Mouse (Mus musculus) layer of hippocampus, adult 6 months (tissue): Measurements from ENCODE around the gene Ssu2. TPM values are rescaled to one million over a fixed set of nuclear protein-coding genes. Genes with fewer than 3 reads are reported as not detected.

Experiments used
- long read RNA-seq, 2 experiments: library from polyadenylated mRNA; unstranded; transcript quantifications; one replicate each; pipeline ENCODE4 v2.0.0; 2019 to 2020
- polyA plus RNA-seq: library from polyadenylated mRNA; unstranded; fragments of <200 nt; fragmentation: Nextera tagmentation; gene quantifications from 2 replicates; pipeline ENCODE4 v1.2.3, GENCODE M21; 2021

Gene Ssu2
- 0.14 and 0.52 TPM in 2 replicates for polyA plus RNA-seq
- long read RNA-seq, experiment 1, partial matches to known transcripts: 0 of 2 reads
- long read RNA-seq, experiment 1, other reads (novel, unspliced or antisense): 2 of 2 reads
- long read RNA-seq, experiment 2: 0 reads

GRCm38 (mm10) chr6:112387947-112388346 lies at the start of gene Ssu2:
Gene Ssu2, minus strand, starts transcription at chr6:112388023.

Other genes with a start within 250 kb of the Ssu2 start
- gene Lmcd1, start 114.3 kb downstream of the Ssu2 start, polyA plus RNA-seq: 9.9 and 11.3 TPM in 2 replicates
- 0.72 and 0.82 TPM in 2 replicates for gene Cav3, start 71.5 kb upstream of the Ssu2 start, polyA plus RNA-seq
- gene Oxtr, start 101.9 kb upstream of the Ssu2 start, polyA plus RNA-seq: 2.8 TPM in 2 replicates